In genomic region chr7:136377259-136377658, GRCm38 (mm10) we compare ENCODE assay signal across 12 mouse cellular contexts.
A peak's percentile ranks its signal among the peaks of the same experiment; 100 is the strongest.
DNase-seq lines count a peak whose midpoint lies in the region; ATAC-seq lines count a peak whose summit lies in the region.
"Had no signal": no experiment of that assay in that cellular context is flagged by ENCODE, and none has a peak within 500 bp of the region (broad histone marks: within the 10 kb centered on the region; RNA-seq: fewer than 3 reads in every experiment).

No protein-coding gene starts in this region.

- H3K9ac ChIP-seq in embryonic facial prominence, embryonic 12.5 days = no peak overlapping the region
- H3K9ac ChIP-seq in midbrain, embryonic 11.5 days (ENCODE audit: low read length) = no peak overlapping the region
- H3K9ac ChIP-seq in midbrain, embryonic 16.5 days (ENCODE audit: low read depth, low read length) = no peak overlapping the region

- H3K27ac ChIP-seq in embryonic facial prominence, embryonic 12.5 days = peak overlapping the region; percentile 60; the same call in 1 of the 2 replicates
- H3K27ac ChIP-seq in embryonic facial prominence, embryonic 10.5 days (replicated peaks) = no peak overlapping the region; the same call in 1 of the 2 replicates
- no peak overlapping the region for H3K27ac ChIP-seq in midbrain, embryonic 11.5 days (ENCODE audit: low read depth, low read length)
- no peak overlapping the region for H3K27ac ChIP-seq in midbrain, embryonic 16.5 days (ENCODE audit: low read length)

- H3K9me3 ChIP-seq in embryonic facial prominence, embryonic 12.5 days = no peaks in the 10 kb centered on the region
- no peaks in the 10 kb centered on the region for H3K9me3 ChIP-seq in embryonic facial prominence, embryonic 10.5 days
- H3K9me3 ChIP-seq in midbrain, embryonic 11.5 days (ENCODE audit: control insufficient read depth, low read length) = peaks cover 2% of the 10 kb centered on the region; the same call in 1 of the 2 replicates
- no peaks in the 10 kb centered on the region for H3K9me3 ChIP-seq in midbrain, embryonic 16.5 days (replicated peaks; ENCODE audit: control insufficient read depth, low read length, poor library complexity, severe bottlenecking)

- no peak for ATAC-seq in embryonic facial prominence, embryonic 12.5 days (ENCODE audit: insufficient number of reproducible peaks, insufficient read depth, low FRiP score, low TSS enrichment)
- no peak for ATAC-seq in midbrain, embryonic 11.5 days (ENCODE audit: low FRiP score)
- ATAC-seq in midbrain, embryonic 16.5 days = no peak
- peak; percentile 67; the same call in 1 of the 2 replicates for ATAC-seq in megakaryocyte-erythroid progenitor cell, adult 5-6 weeks (replicated peaks; ENCODE audit: low FRiP score, low TSS enrichment, poor library complexity, severe bottlenecking)
- ATAC-seq: inflammation-experienced regulatory T-cells, adult 6 months had no signal

- no peak overlapping the region for H3K4me2 ChIP-seq in embryonic facial prominence, embryonic 12.5 days (replicated peaks)
- H3K4me2 ChIP-seq in midbrain, embryonic 11.5 days = no peak overlapping the region
- H3K4me2 ChIP-seq in midbrain, embryonic 16.5 days (ENCODE audit: low read length) = no peak overlapping the region

- no peaks in the 10 kb centered on the region for H3K36me3 ChIP-seq in embryonic facial prominence, embryonic 12.5 days
- no peaks in the 10 kb centered on the region for H3K36me3 ChIP-seq in embryonic facial prominence, embryonic 10.5 days (replicated peaks)
- H3K36me3 ChIP-seq in midbrain, embryonic 11.5 days (ENCODE audit: control insufficient read depth, insufficient read depth, low read length) = no peaks in the 10 kb centered on the region
- no peaks in the 10 kb centered on the region for H3K36me3 ChIP-seq in midbrain, embryonic 16.5 days (ENCODE audit: control insufficient read depth, insufficient read depth, low read length)

- H3K27me3 ChIP-seq in embryonic facial prominence, embryonic 12.5 days = no peaks in the 10 kb centered on the region
- H3K27me3 ChIP-seq in embryonic facial prominence, embryonic 10.5 days (replicated peaks; ENCODE audit: low read depth, poor library complexity, severe bottlenecking) = no peaks in the 10 kb centered on the region
- H3K27me3 ChIP-seq in midbrain, embryonic 11.5 days (ENCODE audit: control insufficient read depth, insufficient read depth, low read length) = no peaks in the 10 kb centered on the region
- no peaks in the 10 kb centered on the region for H3K27me3 ChIP-seq in midbrain, embryonic 16.5 days (ENCODE audit: control insufficient read depth, insufficient read depth, low read depth, low read length)

- 78% methylated on average over 3 of the region's 3 CpGs for WGBS in embryonic facial prominence, embryonic 12.5 days
- WGBS in embryonic facial prominence, embryonic 10.5 days = 93% methylated on average over 3 of the region's 3 CpGs
- WGBS in midbrain, embryonic 11.5 days = 91% methylated on average over 3 of the region's 3 CpGs
- 92% methylated on average over 3 of the region's 3 CpGs for WGBS in midbrain, embryonic 16.5 days

- H3K4me1 ChIP-seq in embryonic facial prominence, embryonic 12.5 days = peaks cover 14% of the 10 kb centered on the region; the same call in 1 of the 2 replicates
- H3K4me1 ChIP-seq in embryonic facial prominence, embryonic 10.5 days = peaks cover 29% of the 10 kb centered on the region
- H3K4me1 ChIP-seq in midbrain, embryonic 11.5 days (ENCODE audit: control insufficient read depth, insufficient read depth, low read length) = no peaks in the 10 kb centered on the region
- H3K4me1 ChIP-seq in midbrain, embryonic 16.5 days (ENCODE audit: control insufficient read depth, insufficient read depth, low read length) = no peaks in the 10 kb centered on the region

- H3K4me3 ChIP-seq in embryonic facial prominence, embryonic 12.5 days = no peak overlapping the region
- no peak overlapping the region for H3K4me3 ChIP-seq in embryonic facial prominence, embryonic 10.5 days
- H3K4me3 ChIP-seq in midbrain, embryonic 11.5 days (ENCODE audit: low read depth, low read length) = no peak overlapping the region
- no peak overlapping the region for H3K4me3 ChIP-seq in midbrain, embryonic 16.5 days (ENCODE audit: low read depth, low read length)

- no peak for DNase-seq in embryonic facial prominence, embryonic 10.5 days (ENCODE audit: low spot score)
- DNase-seq in heart, postnatal 4 days = peak; percentile 28
- DNase-seq in heart, adult 11 months = no peak
- DNase-seq in midbrain, embryonic 11.5 days (ENCODE audit: low spot score, missing footprints) = peak; percentile 23
- no peak for DNase-seq in frontal cortex, postnatal 36 days (ENCODE audit: low spot score in 2 of 2)
- DNase-seq: cerebellum, adult 2 months; lung, adult 2 months; thymus, adult 18-20 months had no signal

Comparison
In these comparisons a context has a peak if more than half of its experiments do, and no peak if none do; other contexts are left out.
1. DNase-seq: peak in heart, postnatal 4 days (single experiment) and midbrain, embryonic 11.5 days (single experiment); none in embryonic facial prominence, embryonic 10.5 days (single experiment), heart, adult 11 months (single experiment) and frontal cortex, postnatal 36 days (0 of 2).